Mouse (Mus musculus) neural tube, postnatal 0 days (tissue): Measurements from ENCODE around the gene H2-M3. TPM values are rescaled to one million over a fixed set of nuclear protein-coding genes. Genes with fewer than 3 reads are reported as not detected.

ENCODE experiments used
- polyA plus RNA-seq: library from polyadenylated mRNA; unstranded; fragments of >200 nt; fragmentation: Nextera tagmentation; extraction: Ambion mirVana; gene quantifications from 2 replicates; pipeline ENCODE4 v1.2.1, GENCODE M21; 2015

The H2-M3 gene
- polyA plus RNA-seq, result 2.6 and 2.8 TPM in 2 replicates

DNA sequence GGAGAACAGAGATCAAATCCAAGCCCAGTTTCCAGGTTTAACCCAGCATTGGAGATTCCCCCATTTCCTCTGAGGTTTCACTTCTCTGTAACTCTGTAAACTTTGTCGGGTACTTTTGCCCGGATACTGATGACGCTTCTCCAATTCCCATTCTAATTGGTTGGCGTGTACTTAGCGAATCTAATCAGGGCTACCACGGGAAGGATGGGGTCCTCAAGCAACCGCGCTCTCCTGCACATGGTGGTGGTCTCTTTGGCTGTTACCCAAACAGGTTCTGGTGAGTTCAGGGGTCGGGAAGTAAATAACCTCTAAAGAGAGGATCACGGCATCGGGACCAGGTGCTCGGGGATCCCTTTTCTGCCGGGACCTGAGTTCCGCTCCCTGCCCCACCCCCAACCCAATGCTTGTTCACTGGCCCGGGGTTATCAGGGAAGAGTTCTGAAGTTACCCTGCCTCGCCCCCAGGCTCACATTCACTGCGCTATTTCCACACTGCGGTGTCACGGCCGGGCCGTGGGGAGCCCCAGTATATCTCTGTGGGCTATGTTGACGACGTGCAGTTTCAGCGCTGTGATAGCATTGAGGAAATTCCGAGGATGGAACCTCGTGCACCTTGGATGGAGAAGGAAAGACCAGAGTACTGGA lies at the start of gene H2-M3:
TSS of gene H2-M3 (plus strand) at position 163 of the 644 bp plus-strand sequence.

DNA sequence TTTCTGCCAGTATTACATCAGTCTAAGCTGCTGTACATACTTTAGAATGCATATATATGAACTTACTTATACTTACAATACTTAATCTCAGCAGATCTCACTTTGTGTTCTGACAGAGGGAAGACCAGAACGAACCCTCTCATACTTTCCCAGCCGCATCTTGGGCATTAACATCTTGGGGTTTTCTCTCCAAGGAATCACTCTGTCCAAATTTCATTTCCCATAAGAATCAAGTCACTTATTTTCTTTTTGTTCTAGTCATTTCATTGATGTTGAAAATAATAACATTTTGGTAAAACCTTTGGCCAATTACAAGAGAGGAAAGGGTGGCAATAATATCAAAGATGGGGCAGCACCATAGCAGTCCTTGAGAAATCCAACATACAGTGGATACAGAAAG lies 32.8 kb upstream of the H2-M3 start, which contains the start of gene Olfr97:
TSS of gene Olfr97 (minus strand) at position 101 of the 400 bp plus-strand sequence.

DNA sequence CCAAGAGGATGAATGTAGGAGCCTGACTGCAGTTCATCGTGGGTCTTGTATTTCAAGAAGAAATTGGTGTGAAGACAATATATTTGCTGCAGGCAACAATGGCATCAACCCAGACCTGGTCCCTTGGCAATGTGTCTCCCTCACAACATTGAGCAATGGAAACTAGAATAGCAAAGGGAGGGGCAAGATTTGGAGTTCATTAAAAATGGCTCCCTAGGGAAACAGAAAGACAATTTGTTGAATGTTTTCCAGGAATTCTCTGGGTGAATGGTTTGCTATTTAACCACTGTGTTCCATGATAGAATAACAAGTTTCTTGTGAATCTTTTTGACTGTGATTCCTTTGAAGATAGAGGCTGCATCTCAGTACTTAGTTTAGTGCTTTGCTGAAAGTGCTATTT lies 6.4 kb upstream of the H2-M3 start, which contains the start of gene Olfr98:
TSS of gene Olfr98 (minus strand) at position 124 of the 400 bp plus-strand sequence.

DNA sequence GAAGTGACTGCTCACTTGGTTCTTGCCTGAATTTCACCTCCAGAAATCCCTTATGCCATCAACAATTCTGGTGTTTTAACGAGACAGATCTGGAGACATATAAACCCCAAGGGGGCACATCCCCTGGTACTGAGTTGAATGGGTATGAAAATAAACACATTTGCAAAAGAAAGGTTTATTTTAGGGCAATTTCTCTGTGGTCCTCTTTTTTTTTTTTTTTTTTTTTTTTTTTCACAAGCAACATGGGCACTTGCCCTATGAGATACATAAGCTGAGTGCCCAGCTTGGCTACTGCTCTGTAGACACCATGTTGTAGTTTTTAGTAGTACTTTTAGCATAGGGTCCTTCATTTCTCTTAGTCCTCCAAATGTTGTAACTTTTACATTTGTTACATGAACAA lies 13.3 kb downstream of the H2-M3 start, which contains the start of gene Olfr99:
TSS of gene Olfr99 (minus strand) at position 101 of the 400 bp plus-strand sequence.

DNA sequence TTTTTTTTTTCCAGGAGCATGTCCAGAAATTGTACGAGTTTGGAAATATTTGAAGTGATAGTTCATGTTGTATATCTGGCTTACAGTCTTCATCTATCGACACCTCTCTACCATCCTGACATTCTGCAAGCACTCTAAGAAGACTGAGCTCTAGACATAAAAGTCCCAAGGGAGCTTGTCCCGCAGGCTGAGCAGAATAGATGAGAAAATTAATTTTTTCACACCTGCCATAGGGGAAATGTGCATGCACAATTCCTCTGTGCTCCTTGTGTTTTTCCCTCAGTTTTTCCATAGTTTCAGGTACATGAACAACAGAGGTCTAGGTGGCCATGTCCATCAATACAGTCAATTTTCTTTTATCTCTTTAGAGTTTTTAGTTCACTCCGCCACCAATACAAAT lies 34.2 kb downstream of the H2-M3 start, which contains the start of gene Olfr101:
TSS of gene Olfr101 (minus strand) at position 101 of the 400 bp plus-strand sequence.

DNA sequence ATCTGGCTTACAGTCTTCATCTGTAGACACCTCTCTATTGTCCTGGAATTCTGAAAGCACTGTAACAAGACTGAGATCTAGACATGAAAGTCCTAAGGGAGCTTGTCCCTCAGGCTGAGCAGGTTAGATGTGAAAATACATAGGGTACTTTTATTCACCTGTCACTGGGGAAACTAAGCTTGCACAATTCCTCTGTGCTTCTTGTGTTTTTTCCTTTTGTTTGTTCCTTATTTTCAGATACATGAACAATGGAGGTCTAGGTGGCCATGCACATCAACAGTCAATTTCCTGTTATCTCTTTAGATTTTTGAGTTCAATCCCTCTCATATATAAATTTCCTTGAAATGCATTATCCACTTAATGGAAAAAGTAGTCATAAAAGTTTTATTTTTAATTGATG lies 46.9 kb downstream of the H2-M3 start, which contains the start of gene Olfr102:
TSS of gene Olfr102 (minus strand) at position 101 of the 400 bp plus-strand sequence.

Other genes with a start within 250 kb of the H2-M3 start
- 0.88 and 2.0 TPM in 2 replicates for gene Mog, start 246.8 kb upstream of the H2-M3 start, polyA plus RNA-seq
- 95.5 and 105 TPM in 2 replicates for gene Gabbr1, start 224.3 kb upstream of the H2-M3 start, polyA plus RNA-seq
- gene Olfr90, start 181.7 kb upstream of the H2-M3 start, polyA plus RNA-seq, result 0.08 TPM in 1 of 2 replicates, not detected in the other
- gene Olfr91, start 171.9 kb upstream of the H2-M3 start, polyA plus RNA-seq, result not detected in 2 replicates
- not detected in 2 replicates for gene Olfr92, start 150.1 kb upstream of the H2-M3 start, polyA plus RNA-seq
- gene Olfr93, start 108.7 kb upstream of the H2-M3 start, polyA plus RNA-seq, result not detected in 2 replicates
- not detected in 2 replicates for gene Ubd, start 76.3 kb upstream of the H2-M3 start, polyA plus RNA-seq
- 0.21 TPM in 1 of 2 replicates, not detected in the other for gene Olfr94, start 69.2 kb upstream of the H2-M3 start, polyA plus RNA-seq
- 0.03 and 0.04 TPM in 2 replicates for gene Olfr95, start 57.1 kb upstream of the H2-M3 start, polyA plus RNA-seq
- gene Olfr96, start 50.1 kb upstream of the H2-M3 start, polyA plus RNA-seq, result not detected in 2 replicates
- not detected in 2 replicates for gene Olfr97, start 32.9 kb upstream of the H2-M3 start, polyA plus RNA-seq
- gene Olfr98, start 6.5 kb upstream of the H2-M3 start, polyA plus RNA-seq, result not detected in 2 replicates
- not detected in 2 replicates for gene Olfr99, start 13.2 kb downstream of the H2-M3 start, polyA plus RNA-seq
- gene Olfr101, start 34.1 kb downstream of the H2-M3 start, polyA plus RNA-seq, result not detected in 2 replicates
- gene Olfr102, start 46.8 kb downstream of the H2-M3 start, polyA plus RNA-seq, result not detected in 2 replicates
- not detected in 2 replicates for gene Olfr103, start 69.5 kb downstream of the H2-M3 start, polyA plus RNA-seq
- not detected in 2 replicates for gene Olfr104-ps, start 89.4 kb downstream of the H2-M3 start, polyA plus RNA-seq
- not detected in 2 replicates for gene Olfr105-ps, start 108.8 kb downstream of the H2-M3 start, polyA plus RNA-seq
- not detected in 2 replicates for gene Olfr106-ps, start 120.2 kb downstream of the H2-M3 start, polyA plus RNA-seq
- gene Olfr107, start 129.0 kb downstream of the H2-M3 start, polyA plus RNA-seq, result not detected in 2 replicates
- gene Olfr108, start 175.3 kb downstream of the H2-M3 start, polyA plus RNA-seq, result not detected in 2 replicates
- gene Olfr109, start 188.7 kb downstream of the H2-M3 start, polyA plus RNA-seq, result not detected in 2 replicates
- gene H2-M2, start 213.3 kb downstream of the H2-M3 start, polyA plus RNA-seq, result not detected in 2 replicates
- gene Olfr110, start 222.2 kb downstream of the H2-M3 start, polyA plus RNA-seq, result not detected in 2 replicates
- 0.44 TPM in 1 of 2 replicates, not detected in the other for gene Olfr111, start 237.8 kb downstream of the H2-M3 start, polyA plus RNA-seq